Mouse (Mus musculus) liver, embryonic 14.5 days (tissue): ENCODE measurements at regions not wholly inside any gene's neighbourhood (a gene's known extent, or its start where the extent isn't known, plus 50 kb on each side); places are given as distances from the start of the nearest gene placed in this dataset.

ENCODE experiments used
- ATAC-seq: fragments of 200-750 bp; cut with Nextera tagmentation; 2 replicates; pipeline ENCODE4 v1.8.0; 2017; ENCODE audit warnings: moderate number of reproducible peaks, mild to moderate bottlenecking, moderate library complexity; ENCODE audit not compliant: insufficient read depth
- DNase-seq, 3 experiments: peaks; one replicate each; pipeline ENCODE4 v3.0.0-alpha.2; 2012 to 2013; ENCODE audit warnings: low read depth in 3 of 3, low spot score in 3 of 3
- H3K27ac ChIP-seq: fragments of 300-500 bp; sonication (generic); 2 replicates; pipeline ENCODE4 v1.5.1; 2014; ENCODE audit warnings: moderate library complexity, mild to moderate bottlenecking, control low read depth, inconsistent platforms
- H3K27me3 ChIP-seq: fragments of 300-500 bp; sonication (generic); 2 replicates; pipeline ENCODE4 v1.6.1; 2014; ENCODE audit warnings: mild to moderate bottlenecking, low read length, moderate library complexity; ENCODE audit not compliant: control insufficient read depth, insufficient read depth
- H3K36me3 ChIP-seq: fragments of 300-500 bp; sonication (generic); replicated peaks from 2 replicates; pipeline ENCODE4 v1.6.1; 2014; ENCODE audit warnings: low read depth; ENCODE audit not compliant: control insufficient read depth, insufficient read depth
- H3K4me1 ChIP-seq, 2 experiments: fragments of 200-500 bp in 1 of 2; fragments of 300-500 bp in 1 of 2; sonication (generic) in 1 of 2; replicated peaks; 2 replicates each; pipeline ENCODE4 v1.6.1; 2012 to 2014; ENCODE audit warnings: antibody characterized with exemption in 1 of 2, inconsistent platforms in 1 of 2, low read length in 1 of 2; ENCODE audit not compliant: control insufficient read depth in 2 of 2, insufficient read depth in 2 of 2
- H3K4me2 ChIP-seq: fragments of 300-500 bp; sonication (generic); 2 replicates; pipeline ENCODE4 v1.6.1; 2014; ENCODE audit warnings: low read depth, mild to moderate bottlenecking, control low read depth, moderate library complexity
- H3K4me3 ChIP-seq, 2 experiments: fragments of 200-500 bp in 1 of 2; fragments of 300-500 bp in 1 of 2; sonication (generic) in 1 of 2; 2 replicates each; pipeline ENCODE4 v1.5.1; 2012 to 2014; ENCODE audit warnings: low read depth in 2 of 2, low read length in 2 of 2, mild to moderate bottlenecking in 2 of 2, control low read depth in 1 of 2, inconsistent platforms in 1 of 2, moderate library complexity in 1 of 2; ENCODE audit not compliant: insufficient read depth in 1 of 2
- H3K9ac ChIP-seq: fragments of 300-500 bp; sonication (generic); replicated peaks from 2 replicates; pipeline ENCODE4 v1.6.1; 2014; ENCODE audit warnings: mild to moderate bottlenecking, control low read depth, moderate library complexity
- H3K9me3 ChIP-seq: fragments of 300-500 bp; sonication (generic); 2 replicates; pipeline ENCODE4 v1.6.1; 2016; ENCODE audit warnings: low read length, mixed read lengths; ENCODE audit not compliant: control insufficient read depth
- CTCF ChIP-seq: IDR thresholded peaks from 2 replicates; pipeline ENCODE4 v1.5.1; 2016; ENCODE audit warnings: antibody characterized with exemption, low read depth, control low read depth
- EP300 ChIP-seq: IDR thresholded peaks from 2 replicates; pipeline ENCODE4 v1.6.1; 2016; ENCODE audit warnings: antibody characterized with exemption, low read depth
- WGBS: fragments of 180-500 bp; shearing (Covaris S2); extraction: QIAGEN DNeasy Blood & Tissue Kit; methylation state at CpG from one replicate; pipeline ENCODE4 v1.1.7; 2014; ENCODE audit not compliant: insufficient replicate concordance; 5-methylcytosine and 5-hydroxymethylcytosine counted together

GRCm38 (mm10) chr10:92097081-92097480 lies 625.1 kb downstream of the Nedd1 start:
- no peak overlapping the region for H3K9ac ChIP-seq
- ATAC-seq (no peak), DNase-seq (no peak)
- H3K27me3 ChIP-seq = no peaks in the 10 kb centered on the region
- TF ChIP-seq CTCF (no peak), EP300 (no peak)
- no peak overlapping the region for H3K27ac ChIP-seq
- WGBS = 71% methylated on average over 4 of the region's 4 CpGs
- no peaks in the 10 kb centered on the region for H3K4me1 ChIP-seq
- H3K9me3 ChIP-seq = no peaks in the 10 kb centered on the region
- H3K36me3 ChIP-seq = no peaks in the 10 kb centered on the region
- no peak overlapping the region for H3K4me2 ChIP-seq
- no peak overlapping the region for H3K4me3 ChIP-seq

GRCm38 (mm10) chr10:92091480-92092395 lies 630.5 kb downstream of the Nedd1 start:
- Histone ChIP-seq H3K9me3 (no peaks in the 10 kb centered on the region), H3K4me3 (no peak overlapping the region), H3K27ac (no peak overlapping the region), H3K27me3 (no peaks in the 10 kb centered on the region), H3K36me3 (no peaks in the 10 kb centered on the region), H3K9ac (no peak overlapping the region), H3K4me1 (no peaks in the 10 kb centered on the region), H3K4me2 (no peak overlapping the region)
- DNase-seq (no peak), ATAC-seq (no peak)
- 64% methylated on average over 9 of the region's 9 CpGs for WGBS
- TF ChIP-seq EP300 = no peak
- TF ChIP-seq CTCF = no peak

GRCm38 (mm10) chr10:92082111-92082510 lies 640.1 kb downstream of the Nedd1 start:
- Histone ChIP-seq H3K27ac (no peak overlapping the region), H3K4me3 (no peak overlapping the region), H3K4me1 (no peaks in the 10 kb centered on the region), H3K27me3 (no peaks in the 10 kb centered on the region), H3K36me3 (no peaks in the 10 kb centered on the region), H3K9ac (no peak overlapping the region), H3K4me2 (no peak overlapping the region), H3K9me3 (no peaks in the 10 kb centered on the region)
- no peak for TF ChIP-seq CTCF
- no peak for TF ChIP-seq EP300
- ATAC-seq (no peak), DNase-seq (no peak)
- 55% methylated on average over 4 of the region's 4 CpGs for WGBS

- Histone ChIP-seq H3K9me3 (no peaks in the 10 kb centered on the region), H3K27ac (no peak overlapping the region), H3K27me3 (no peaks in the 10 kb centered on the region), H3K9ac (no peak overlapping the region), H3K36me3 (no peaks in the 10 kb centered on the region), H3K4me2 (no peak overlapping the region), H3K4me1 (no peaks in the 10 kb centered on the region), H3K4me3 (no peak overlapping the region)
- ATAC-seq (no peak), DNase-seq (no peak)
- 76% methylated on average over 1 of the region's 1 CpGs for WGBS
- TF ChIP-seq EP300 (no peak), CTCF (no peak)
Observed at GRCm38 (mm10) chr10:92081199-92081598, 641.0 kb downstream of the Nedd1 start.

GRCm38 (mm10) chr10:92079421-92079820 lies 642.8 kb downstream of the Nedd1 start:
- no peak overlapping the region for H3K9ac ChIP-seq
- no peak overlapping the region for H3K27ac ChIP-seq
- H3K27me3 ChIP-seq = no peaks in the 10 kb centered on the region
- no peak for TF ChIP-seq CTCF
- no peak for TF ChIP-seq EP300
- no peaks in the 10 kb centered on the region for H3K36me3 ChIP-seq
- no peak overlapping the region for H3K4me2 ChIP-seq
- no peaks in the 10 kb centered on the region for H3K4me1 ChIP-seq
- no peak for ATAC-seq
- 56% methylated on average over 4 of the region's 4 CpGs for WGBS
- no peak for DNase-seq
- H3K4me3 ChIP-seq = no peak overlapping the region
- H3K9me3 ChIP-seq = no peaks in the 10 kb centered on the region
